Mouse (Mus musculus) frontal cortex, postnatal 25 days (tissue): ENCODE results near the gene Wdr81.
"Not testable (repeated sequence)": the region's sequence is repeated elsewhere in the genome, so short reads cannot be mapped to it uniquely, and the experiment has no call there.

Source experiments
- DNase-seq, 2 experiments: peaks; one replicate each; pipeline ENCODE4 v3.0.0; 2022; ENCODE audit warnings: low spot score in 2 of 2

Gene Wdr81

GRCm38 (mm10) chr11:75460844-75461742 lies 6.6 kb upstream of the Wdr81 start, which contains the start of gene Tlcd2:
Gene Tlcd2 (plus strand): TSS chr11:75461715.
- peak; percentile 94 to 98 for DNase-seq

DNA sequence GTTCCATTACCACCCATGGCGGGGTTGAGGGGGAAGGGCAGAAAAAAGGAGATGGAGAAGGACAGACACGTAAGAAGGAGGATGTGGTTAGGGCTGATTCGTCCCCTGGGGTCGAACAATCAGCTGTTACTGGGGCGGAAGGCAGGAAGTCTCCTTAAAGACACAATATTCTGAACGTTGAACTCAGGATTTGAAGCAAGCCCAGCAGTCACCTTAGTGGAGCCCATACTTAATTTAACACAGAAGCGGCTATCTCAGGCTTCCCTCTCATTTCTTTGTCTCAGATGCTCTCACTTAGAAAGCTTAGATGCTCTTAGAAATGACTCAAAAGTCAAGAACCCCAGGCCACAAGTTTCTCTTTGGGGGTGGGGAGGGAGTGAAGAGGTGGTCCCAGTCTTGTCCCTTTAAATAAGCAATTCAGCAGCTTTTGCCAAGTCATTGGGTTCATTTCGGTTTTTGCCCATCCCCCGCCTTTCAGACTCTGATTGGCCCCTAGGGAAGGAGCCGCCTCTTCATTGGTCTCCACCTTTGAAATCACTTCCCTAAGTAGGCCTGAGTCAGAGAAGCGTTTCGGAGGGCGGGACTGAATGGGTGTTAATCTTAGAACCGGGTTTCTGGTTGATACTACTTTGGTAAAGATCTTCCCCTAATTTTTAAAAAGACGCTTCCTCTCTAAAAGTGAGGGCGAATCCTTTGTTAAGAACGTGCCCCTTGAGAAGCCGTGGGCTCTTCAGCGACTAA lies 5.8 kb upstream of the Wdr81 start:
- DNase-seq, result peak; percentile 70 to 84

- DNase-seq, result no peak
Measured at GRCm38 (mm10) chr11:75459751-75460102, 5.2 kb upstream of the Wdr81 start.

- DNase-seq, result no peak
Measured at GRCm38 (mm10) chr11:75459141-75459711, 4.7 kb upstream of the Wdr81 start.

- DNase-seq, result no peak
Measured at GRCm38 (mm10) chr11:75458628-75459041, 4.1 kb upstream of the Wdr81 start.

- DNase-seq, result no peak
Measured at GRCm38 (mm10) chr11:75458169-75458568, 3.7 kb upstream of the Wdr81 start.

GRCm38 (mm10) chr11:75456440-75456871 lies 1.9 kb upstream of the Wdr81 start:
- no peak for DNase-seq

GRCm38 (mm10) chr11:75455971-75456370 lies 1.5 kb upstream of the Wdr81 start:
- DNase-seq, result not testable (repeated sequence)

GRCm38 (mm10) chr11:75455041-75455736 lies 672 bp upstream of the Wdr81 start:
- no peak for DNase-seq

DNA sequence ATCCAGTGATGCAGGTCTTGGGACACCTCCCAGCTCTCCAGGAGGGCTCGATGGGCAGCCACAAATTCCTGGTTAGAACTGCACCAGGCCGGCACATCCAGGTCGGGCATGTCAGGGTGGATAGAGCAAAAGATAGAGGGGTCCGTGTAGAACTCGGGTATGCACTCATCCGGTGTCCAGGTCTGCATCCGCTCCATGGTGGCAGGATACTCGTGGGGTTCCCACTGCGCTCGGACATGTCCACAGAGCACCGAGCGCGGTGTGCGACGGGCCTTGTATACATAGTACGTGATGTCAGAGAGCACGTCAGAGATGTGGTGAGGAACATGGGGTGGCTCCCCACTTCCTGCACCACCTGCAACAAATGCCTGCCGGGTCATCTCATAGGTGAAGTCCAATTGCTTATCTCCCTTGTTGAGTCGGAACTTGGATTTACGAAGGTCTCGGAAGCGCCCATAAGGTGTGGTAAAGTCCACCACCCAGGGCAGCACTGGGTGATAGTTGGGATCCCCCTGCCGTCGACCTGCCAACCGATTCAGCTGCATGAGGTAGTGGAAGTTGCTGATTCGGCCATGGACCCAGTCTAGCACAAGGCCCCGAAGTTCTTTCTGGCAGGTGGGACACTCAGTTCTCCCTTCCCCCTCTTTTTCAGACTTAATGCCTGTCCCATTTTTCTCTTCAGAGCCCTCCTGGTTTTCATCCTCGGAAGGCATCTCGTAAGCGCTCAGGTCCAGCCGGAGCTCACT lies 1.5 kb downstream of the Wdr81 start:
- no peak for DNase-seq

GRCm38 (mm10) chr11:75452081-75452480 lies 2.4 kb downstream of the Wdr81 start:
- DNase-seq, result no peak

- DNase-seq, result no peak
Measured at GRCm38 (mm10) chr11:75450936-75451335, 3.6 kb downstream of the Wdr81 start.

- DNase-seq, result no peak
Measured at GRCm38 (mm10) chr11:75450304-75450908, 4.1 kb downstream of the Wdr81 start.

- no peak for DNase-seq
Measured at GRCm38 (mm10) chr11:75449695-75450094, 4.8 kb downstream of the Wdr81 start.

DNA sequence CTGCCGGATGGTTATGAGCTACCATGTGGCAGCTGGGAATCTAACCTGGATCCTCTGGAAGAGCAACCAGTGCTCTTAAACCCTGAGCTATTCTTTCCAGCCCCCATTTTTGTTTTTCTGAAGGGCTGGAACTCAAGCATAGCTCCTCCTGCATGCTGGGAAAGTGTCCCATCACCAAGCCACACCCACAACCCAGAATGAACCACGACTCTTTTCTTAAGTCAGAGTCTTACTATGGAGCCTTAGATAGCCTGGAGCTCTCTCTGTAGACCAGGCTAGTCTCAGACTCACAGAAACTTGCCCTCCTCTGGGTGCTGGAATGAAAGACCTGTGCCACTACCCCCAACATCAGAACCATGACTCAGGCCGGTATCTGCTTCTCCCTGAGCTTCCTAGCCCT lies 5.9 kb downstream of the Wdr81 start:
- DNase-seq, result no peak

DNA sequence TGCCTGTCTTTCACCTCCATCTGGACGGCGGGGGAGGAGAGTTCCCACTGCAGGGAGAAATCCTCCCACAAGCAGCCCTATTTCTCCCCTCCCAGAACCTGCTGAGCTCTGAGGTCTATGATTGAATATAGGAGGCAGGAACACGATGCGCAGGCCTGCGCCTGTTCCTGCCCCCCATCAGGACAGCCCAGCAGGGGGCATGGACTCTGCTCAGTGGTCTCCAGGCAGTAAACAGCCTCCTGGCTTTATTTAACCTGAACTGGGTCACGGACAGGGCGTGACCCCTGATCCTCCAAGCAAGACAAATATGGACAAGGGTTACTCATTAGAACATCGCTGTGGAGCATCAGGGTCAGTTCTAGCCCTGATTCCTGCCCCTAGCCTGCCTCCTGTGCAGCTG lies 10.8 kb downstream of the Wdr81 start:
- DNase-seq, result no peak

DNA sequence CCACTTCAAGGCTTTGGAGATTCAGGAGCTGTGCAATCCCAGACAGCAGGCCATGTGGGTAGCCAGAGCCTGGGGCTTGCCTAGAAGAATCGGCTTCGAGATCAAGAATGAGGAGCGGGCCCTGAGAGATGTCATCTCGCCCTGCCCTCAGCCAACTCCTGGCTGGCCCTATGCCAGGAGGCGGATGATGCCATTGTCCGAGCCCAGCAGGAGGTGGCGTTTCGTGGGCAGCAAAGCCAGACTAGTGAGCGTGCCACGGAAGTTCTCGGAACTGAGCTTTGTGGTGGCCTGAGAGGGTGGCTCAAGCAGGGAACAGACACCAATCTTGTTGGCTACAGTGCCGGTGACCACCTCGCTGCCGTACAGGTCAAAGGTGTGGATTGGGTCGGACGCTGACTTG lies 12.9 kb downstream of the Wdr81 start:
- no peak for DNase-seq

GRCm38 (mm10) chr11:75441034-75441433 lies 13.5 kb downstream of the Wdr81 start:
- DNase-seq, result no peak

DNA sequence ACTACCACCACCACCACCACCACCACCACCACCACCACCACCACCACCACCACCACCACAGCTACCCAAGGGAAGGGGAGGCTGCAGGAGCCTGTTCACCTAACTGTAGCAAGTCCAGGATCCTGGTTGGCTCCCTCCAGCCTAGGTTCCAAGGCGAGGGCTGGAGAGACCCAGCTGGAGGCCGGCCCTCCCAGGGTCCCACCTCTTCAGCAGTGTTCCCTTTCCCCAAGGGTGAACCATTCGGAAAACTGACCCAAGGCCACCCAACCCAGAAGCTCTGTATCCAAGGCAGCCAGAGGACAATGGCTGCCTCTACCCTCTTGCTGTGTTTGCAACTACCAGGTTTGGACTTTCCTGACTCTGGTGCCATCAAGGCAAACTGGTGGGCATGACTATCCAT lies 14.6 kb downstream of the Wdr81 start:
- DNase-seq, result no peak

GRCm38 (mm10) chr11:75439363-75439762 lies 15.2 kb downstream of the Wdr81 start, which contains the start of gene Serpinf2:
Gene Serpinf2 (minus strand): TSS chr11:75439591.
- DNase-seq, result no peak

DNA sequence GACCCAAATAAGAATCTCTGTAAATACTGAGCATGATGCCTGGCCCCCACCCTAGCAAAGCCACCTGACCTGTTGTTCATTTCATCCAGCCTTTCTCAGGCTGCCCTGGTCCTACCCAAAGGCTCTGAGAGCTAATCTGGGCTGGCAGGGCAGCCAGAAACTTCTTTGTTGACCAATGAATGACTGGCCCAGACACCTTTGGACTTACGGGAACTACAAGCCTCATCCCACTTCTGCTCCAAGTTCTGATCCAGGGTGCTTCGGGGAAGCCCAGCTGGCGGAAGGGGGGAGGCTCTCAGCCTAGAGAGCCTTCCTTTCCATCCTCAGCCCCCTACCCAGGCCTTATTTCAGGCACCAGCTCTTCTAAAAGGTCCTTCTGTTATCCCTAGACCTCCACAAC lies 15.7 kb downstream of the Wdr81 start:
- no peak for DNase-seq
